Mouse (Mus musculus) testis, postnatal 14 days (tissue): ENCODE results near the gene Bcl2l13.

Experiments
- DNase-seq: peaks from one replicate; pipeline ENCODE4 v3.0.0; 2021; ENCODE audit warnings: low spot score

Bcl2l13 gene

GRCm38 (mm10) chr6:120929421-120929820 is 93.4 kb downstream of the Bcl2l13 start:
- DNase-seq, result no peak

- no peak for DNase-seq
These were observed 94.7 kb downstream of the Bcl2l13 start for GRCm38 (mm10) chr6:120930450-120931306.

- DNase-seq, result no peak
These were observed 96.6 kb downstream of the Bcl2l13 start for GRCm38 (mm10) chr6:120932597-120932996.

- no peak for DNase-seq
These were observed 97.7 kb downstream of the Bcl2l13 start for GRCm38 (mm10) chr6:120933670-120934069.

GRCm38 (mm10) chr6:120934176-120934575 is 98.2 kb downstream of the Bcl2l13 start:
- DNase-seq, result no peak

GRCm38 (mm10) chr6:120937104-120937617 is 101.1 kb downstream of the Bcl2l13 start:
- no peak for DNase-seq

GRCm38 (mm10) chr6:120937999-120938608 is 102.1 kb downstream of the Bcl2l13 start:
- DNase-seq, result no peak

GRCm38 (mm10) chr6:120938763-120939450 is 102.9 kb downstream of the Bcl2l13 start:
- DNase-seq, result no peak

- DNase-seq, result no peak
These were observed 103.8 kb downstream of the Bcl2l13 start for GRCm38 (mm10) chr6:120939783-120940182.

- DNase-seq, result no peak
These were observed 104.6 kb downstream of the Bcl2l13 start for GRCm38 (mm10) chr6:120940446-120941083.

GRCm38 (mm10) chr6:120941084-120941481 is 105.1 kb downstream of the Bcl2l13 start:
- no peak for DNase-seq

GRCm38 (mm10) chr6:120941575-120941974 is 105.6 kb downstream of the Bcl2l13 start:
- DNase-seq, result no peak
